Mouse (Mus musculus) embryonic facial prominence, embryonic 13.5 days (tissue): ENCODE data around the gene Ivd. TPM values are rescaled to one million over a fixed set of nuclear protein-coding genes. Genes with fewer than 3 reads are reported as not detected.

ENCODE experiments used
- ATAC-seq: fragments of 200-750 bp; cut with Nextera tagmentation; 2 replicates; pipeline ENCODE4 v1.8.0; 2017; ENCODE audit warnings: low read depth; ENCODE audit not compliant: insufficient number of reproducible peaks, insufficient read depth, low FRiP score, low TSS enrichment
- H3K27ac ChIP-seq: fragments of 300-500 bp; sonication (generic); 2 replicates; pipeline ENCODE4 v1.5.1; 2015; ENCODE audit warnings: moderate library complexity, mild to moderate bottlenecking, inconsistent platforms
- H3K27me3 ChIP-seq: fragments of 300-500 bp; sonication (generic); 2 replicates; pipeline ENCODE4 v1.6.1; 2015; ENCODE audit warnings: mild to moderate bottlenecking, inconsistent platforms
- H3K36me3 ChIP-seq: fragments of 300-500 bp; sonication (generic); 2 replicates; pipeline ENCODE4 v1.6.1; 2015; ENCODE audit warnings: mild to moderate bottlenecking, inconsistent platforms
- H3K4me1 ChIP-seq: fragments of 300-500 bp; sonication (generic); 2 replicates; pipeline ENCODE4 v1.6.1; 2015; ENCODE audit warnings: inconsistent platforms
- H3K4me2 ChIP-seq: fragments of 300-500 bp; sonication (generic); 2 replicates; pipeline ENCODE4 v1.6.1; 2015; ENCODE audit warnings: moderate library complexity, mild to moderate bottlenecking, inconsistent platforms
- H3K4me3 ChIP-seq: fragments of 300-500 bp; sonication (generic); 2 replicates; pipeline ENCODE4 v1.5.1; 2015; ENCODE audit warnings: mild to moderate bottlenecking, inconsistent platforms
- H3K9ac ChIP-seq: fragments of 300-500 bp; sonication (generic); 2 replicates; pipeline ENCODE4 v1.6.1; 2015; ENCODE audit warnings: mild to moderate bottlenecking, inconsistent platforms
- H3K9me3 ChIP-seq: fragments of 300-500 bp; sonication (generic); 2 replicates; pipeline ENCODE4 v1.6.1; 2016; ENCODE audit warnings: inconsistent platforms
- WGBS: fragments of 180-500 bp; shearing (Covaris S2); methylation state at CpG from one replicate; pipeline ENCODE4 v1.1.7; 2015; ENCODE audit warnings: mixed read lengths; 5-methylcytosine and 5-hydroxymethylcytosine counted together
- polyA plus RNA-seq: library from polyadenylated mRNA; unstranded; fragments of >200 nt; fragmentation: Nextera tagmentation; extraction: Ambion mirVana; gene quantifications from 2 replicates; pipeline ENCODE4 v1.2.1, GENCODE M21; 2015

Ivd gene
- polyA plus RNA-seq, 1 experiment from 2014 or later: 84.8 TPM

DNA sequence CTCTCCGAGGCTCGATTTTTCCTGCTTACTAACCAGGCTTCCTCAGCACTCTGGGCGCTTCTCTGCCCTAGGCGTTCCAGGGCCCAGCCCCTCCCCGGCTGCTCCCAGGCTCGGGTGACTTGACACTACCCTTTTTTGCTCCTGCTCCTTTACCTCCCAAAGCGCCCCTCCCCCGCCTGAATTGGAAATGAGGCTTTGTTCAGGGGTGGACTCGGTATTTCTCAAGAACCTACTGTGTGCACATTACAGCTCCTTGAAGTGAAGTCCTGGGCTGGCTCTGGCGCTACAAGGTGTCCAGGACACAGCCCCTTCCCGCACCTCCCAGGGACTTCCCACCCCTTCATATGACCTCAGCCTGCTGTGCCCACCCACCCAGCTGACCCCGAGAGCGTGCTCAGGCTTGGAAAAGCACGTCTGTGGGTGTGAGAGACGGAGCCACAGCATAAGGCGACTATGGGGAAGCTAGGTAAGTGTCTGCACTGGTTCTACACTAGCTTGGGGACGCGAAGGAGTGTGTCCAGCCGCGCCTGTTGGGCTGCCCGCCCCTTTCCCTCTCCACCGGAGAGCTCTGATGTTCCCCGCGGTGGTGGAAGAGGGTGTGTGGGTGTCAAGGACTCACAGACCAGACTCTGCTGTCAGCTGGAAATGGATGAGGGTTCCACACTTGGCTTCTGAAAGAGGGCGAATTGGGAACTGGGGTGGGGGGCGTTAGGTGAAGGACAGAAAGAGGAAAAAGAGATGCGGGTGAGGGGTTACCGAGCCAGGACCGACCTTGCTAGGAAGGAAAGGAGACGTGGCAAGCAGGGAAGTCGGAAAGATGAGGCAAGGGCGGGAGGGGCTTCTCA, 38.4 kb downstream of the Ivd start, which contains the start of gene Bahd1:
Gene Bahd1, plus strand, starts transcription at position 397 of the 845 bp plus-strand sequence.
- Histone ChIP-seq H3K27ac (no peak within 1 kb of the TSS), H3K4me2 (peak within 1 kb of the TSS; percentile 99), H3K27me3 (peaks cover 82% of the 10 kb centered on the region), H3K9ac (peak within 1 kb of the TSS; percentile 66), H3K4me1 (peaks cover 53% of the 10 kb centered on the region), H3K36me3 (no peaks in the 10 kb centered on the region), H3K4me3 (peak within 1 kb of the TSS; percentile 85), H3K9me3 (no peaks in the 10 kb centered on the region)
- no peak for ATAC-seq
- WGBS: under 1% methylated on average over 32 of the region's 32 CpGs

DNA sequence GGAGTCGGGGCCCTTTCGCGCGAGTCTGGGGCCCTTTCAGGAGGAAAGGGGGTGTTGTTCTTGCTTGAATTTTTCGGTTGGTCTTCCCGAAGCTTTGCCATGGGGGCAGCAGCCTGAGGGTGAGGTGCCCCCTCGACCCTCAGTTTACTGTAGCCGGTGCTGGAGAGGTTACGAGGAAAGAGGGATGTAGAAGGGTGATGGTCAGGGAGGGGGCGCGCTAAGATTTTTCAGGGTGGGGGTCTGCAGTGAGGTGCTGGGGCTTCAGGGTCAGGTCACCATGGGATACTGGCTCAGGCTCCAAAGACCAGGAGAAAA, 39.0 kb downstream of the Ivd start:
- Histone ChIP-seq H3K36me3 (no peaks in the 10 kb centered on the region), H3K4me3 (peak overlapping the region; percentile 85), H3K9me3 (no peaks in the 10 kb centered on the region), H3K9ac (peak overlapping the region; percentile 66), H3K4me1 (peaks cover 51% of the 10 kb centered on the region), H3K27me3 (peaks cover 77% of the 10 kb centered on the region), H3K4me2 (peak overlapping the region; percentile 99), H3K27ac (no peak overlapping the region)
- ATAC-seq: no peak
- WGBS: under 1% methylated on average over 11 of the region's 11 CpGs

DNA sequence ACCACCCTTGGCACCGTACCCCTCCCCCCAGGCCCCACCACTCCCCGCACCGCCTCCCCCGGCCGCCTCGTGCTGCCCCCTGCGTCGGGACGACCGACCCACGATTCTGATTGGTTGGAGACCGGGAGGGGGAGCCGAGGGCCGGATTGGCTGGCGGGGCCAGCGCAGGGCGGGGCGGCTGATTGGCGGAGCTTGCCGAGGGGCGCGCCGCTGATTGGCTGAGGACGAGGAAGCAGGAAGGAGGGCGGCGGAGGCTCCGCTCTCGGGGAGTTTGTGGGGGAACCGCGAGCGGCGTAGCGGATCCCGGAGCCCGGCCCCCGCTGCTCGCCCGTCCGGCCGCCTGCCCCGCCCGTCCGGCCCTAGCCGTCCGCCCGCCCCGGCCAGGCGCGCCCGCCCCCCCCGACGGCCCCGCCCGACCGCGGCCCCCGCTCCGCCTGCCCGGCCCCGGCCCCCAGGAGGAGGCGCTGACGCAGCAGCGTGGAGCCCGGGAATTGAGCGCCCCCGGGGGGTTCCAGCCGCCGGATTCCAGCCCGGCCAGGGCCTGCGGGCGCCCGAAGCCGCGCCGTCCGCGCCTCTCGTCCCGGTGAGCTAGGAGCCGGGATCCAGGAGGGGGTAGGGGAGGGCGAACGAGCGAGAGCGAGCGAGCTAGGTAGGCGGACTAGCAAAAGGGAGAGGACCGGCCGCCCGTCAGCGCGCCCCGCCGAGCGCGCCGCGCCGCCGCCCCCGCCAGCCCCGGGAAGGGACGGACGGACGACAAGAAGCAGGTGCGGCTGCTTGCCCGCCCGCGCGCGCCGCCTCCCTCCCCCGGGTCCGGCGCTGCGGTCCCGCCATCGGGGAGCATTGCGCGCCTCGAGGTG, 39.6 kb downstream of the Ivd start:
- Histone ChIP-seq H3K27me3 (peaks cover 70% of the 10 kb centered on the region), H3K27ac (peak overlapping the region; percentile 44), H3K9ac (peak overlapping the region; percentile 83), H3K4me1 (peaks cover 45% of the 10 kb centered on the region), H3K4me3 (peak overlapping the region; percentile 85), H3K36me3 (no peaks in the 10 kb centered on the region), H3K4me2 (peak overlapping the region; percentile 99), H3K9me3 (no peaks in the 10 kb centered on the region)
- whole genome bisulfite sequencing: under 1% methylated on average over 80 of the region's 120 CpGs
- ATAC-seq: peak; percentile 91

DNA sequence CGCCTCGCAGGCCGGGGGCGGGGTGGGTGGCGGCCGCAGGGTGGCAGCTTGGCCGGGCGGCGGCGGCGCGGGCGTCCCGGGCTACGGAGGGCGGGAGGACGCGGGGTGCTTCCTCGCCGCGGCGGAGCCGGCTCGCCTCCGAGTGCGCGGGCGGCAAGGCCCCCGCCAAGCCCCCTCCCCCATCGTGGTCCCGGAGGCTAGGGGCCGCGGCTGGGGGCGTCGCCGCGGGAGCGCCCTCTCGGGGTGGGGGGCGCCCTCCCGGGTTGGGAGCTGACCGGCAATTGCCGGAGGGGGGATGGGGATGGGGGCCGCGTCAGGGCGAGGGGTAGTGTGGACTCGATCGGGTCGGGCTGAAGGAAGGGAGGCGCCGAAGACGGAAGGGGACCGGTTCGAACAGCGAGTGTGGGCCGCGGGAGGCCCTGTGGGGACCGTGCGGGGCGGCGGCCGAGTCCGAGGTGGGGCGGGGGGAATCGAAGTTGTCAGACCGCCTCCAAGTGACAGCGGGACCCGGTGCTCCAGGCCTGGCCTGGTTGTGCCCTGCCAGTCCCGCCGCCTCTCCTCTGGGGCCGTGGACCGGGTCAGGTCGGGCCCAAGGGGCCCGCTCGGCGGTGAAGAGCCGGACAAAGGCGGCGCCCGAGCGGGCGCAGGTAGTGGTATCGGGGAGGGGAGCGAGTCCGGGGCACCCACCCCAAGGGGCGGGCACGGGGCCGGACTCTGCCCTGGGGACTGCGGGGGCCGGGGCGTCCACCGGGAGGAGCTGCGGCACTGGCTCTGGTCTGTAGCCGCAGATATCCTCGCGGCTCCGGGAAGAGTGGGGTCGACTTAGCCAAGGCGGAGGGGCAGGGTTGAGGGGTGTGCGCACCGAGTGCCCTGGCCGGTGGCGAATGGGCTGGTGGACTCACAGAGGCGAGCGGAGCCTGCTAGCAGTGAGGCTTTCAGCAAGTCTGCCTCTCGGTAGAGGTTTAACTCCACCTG, 40.6 kb downstream of the Ivd start:
- no peak for ATAC-seq
- H3K4me1 ChIP-seq: peaks cover 36% of the 10 kb centered on the region
- under 1% methylated on average over 101 of the region's 106 CpGs for WGBS
- peak overlapping the region; percentile 99 for H3K4me2 ChIP-seq
- no peaks in the 10 kb centered on the region for H3K36me3 ChIP-seq
- H3K9me3 ChIP-seq: no peaks in the 10 kb centered on the region
- peaks cover 61% of the 10 kb centered on the region for H3K27me3 ChIP-seq
- H3K27ac ChIP-seq: peak overlapping the region; percentile 44; the same call in 1 of the 2 replicates
- peak overlapping the region; percentile 83 for H3K9ac ChIP-seq
- H3K4me3 ChIP-seq: peak overlapping the region; percentile 85

DNA sequence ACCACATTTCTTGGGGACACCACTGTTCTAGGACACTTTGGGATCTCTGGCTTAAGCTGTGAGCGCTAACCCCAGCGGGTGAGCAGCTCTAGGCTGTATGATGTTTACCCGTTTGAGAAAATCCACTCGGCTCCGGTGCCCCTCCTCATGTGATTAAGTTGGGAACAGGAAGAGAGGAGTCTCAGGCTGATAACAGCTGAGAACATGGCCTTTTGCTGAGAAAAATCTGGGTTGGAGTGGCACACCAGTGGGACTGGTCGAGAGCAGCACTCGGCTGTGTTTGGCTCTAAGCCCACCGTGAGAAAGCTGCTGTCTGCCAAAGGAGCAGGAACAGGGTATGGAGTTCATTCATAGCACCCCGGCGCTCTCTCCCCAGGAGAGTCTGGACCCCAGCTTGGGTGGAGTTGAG, 41.6 kb downstream of the Ivd start:
- H3K9me3 ChIP-seq: no peaks in the 10 kb centered on the region
- H3K4me2 ChIP-seq: peak overlapping the region; percentile 99
- H3K36me3 ChIP-seq: no peaks in the 10 kb centered on the region
- H3K27me3 ChIP-seq: peaks cover 51% of the 10 kb centered on the region
- ATAC-seq: no peak
- peak overlapping the region; percentile 51; the same call in 1 of the 2 replicates for H3K9ac ChIP-seq
- H3K4me3 ChIP-seq: peak overlapping the region; percentile 85
- no peak overlapping the region for H3K27ac ChIP-seq
- H3K4me1 ChIP-seq: peaks cover 30% of the 10 kb centered on the region
- 9% methylated on average over 10 of the region's 10 CpGs for WGBS

DNA sequence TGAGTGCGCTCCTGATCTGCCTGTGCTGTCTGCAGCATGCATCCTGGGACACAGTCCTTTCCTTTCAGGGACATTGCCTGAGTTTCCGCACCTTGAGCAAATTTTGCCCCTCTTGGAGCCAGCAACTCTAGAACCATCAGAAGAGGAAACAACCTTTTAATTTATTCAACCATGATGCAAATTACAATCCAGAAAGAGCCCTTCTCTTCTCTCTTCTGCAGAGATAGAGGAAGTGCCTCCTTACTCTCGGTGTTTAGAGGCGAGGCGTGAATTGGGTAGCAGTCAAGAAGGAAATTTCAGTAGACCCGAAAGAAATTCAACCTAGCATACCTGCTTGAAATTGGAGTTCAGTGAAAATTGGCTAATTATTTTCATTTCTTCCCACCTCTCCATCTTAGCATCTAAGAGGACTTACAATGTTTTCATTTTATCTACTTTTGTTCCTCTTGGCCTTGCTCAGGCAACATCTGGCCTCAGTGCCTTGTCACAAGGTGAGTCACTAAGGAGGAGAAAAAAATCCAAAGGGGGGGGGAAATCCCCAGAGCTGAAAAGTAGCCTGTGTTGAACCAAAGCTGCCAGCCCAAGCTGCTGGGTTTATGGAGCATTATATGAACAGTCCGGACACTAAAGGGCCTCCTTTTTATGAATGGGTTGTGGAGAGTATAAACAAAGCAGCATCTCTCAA, 43.8 kb downstream of the Ivd start:
- Histone ChIP-seq H3K36me3 (no peaks in the 10 kb centered on the region), H3K27ac (no peak overlapping the region), H3K27me3 (peaks cover 29% of the 10 kb centered on the region), H3K4me3 (no peak overlapping the region), H3K9me3 (no peaks in the 10 kb centered on the region), H3K9ac (no peak overlapping the region), H3K4me1 (peaks cover 22% of the 10 kb centered on the region), H3K4me2 (no peak overlapping the region)
- WGBS: 88% methylated on average over 7 of the region's 7 CpGs
- ATAC-seq: no peak

DNA sequence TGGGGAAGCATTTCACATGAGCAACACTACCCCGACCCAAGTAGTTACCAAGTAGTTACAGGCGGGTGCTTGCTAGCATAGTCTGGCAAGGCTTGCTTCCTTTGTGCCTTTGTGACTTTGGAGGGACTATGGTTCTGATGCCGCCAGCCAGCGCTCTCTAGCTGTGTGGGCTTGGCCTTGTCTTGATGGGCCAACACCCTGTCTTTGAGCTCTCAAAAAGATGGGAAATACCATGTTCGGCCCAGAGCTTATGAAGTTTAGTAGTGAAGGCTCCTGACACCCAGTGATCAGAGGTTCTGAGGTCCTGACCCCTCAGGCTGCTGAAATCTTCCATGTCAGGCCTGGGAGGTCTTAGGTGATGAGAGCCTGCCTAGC, 44.4 kb downstream of the Ivd start:
- no peak overlapping the region for H3K4me3 ChIP-seq
- no peaks in the 10 kb centered on the region for H3K36me3 ChIP-seq
- peaks cover 25% of the 10 kb centered on the region for H3K27me3 ChIP-seq
- 85% methylated on average over 5 of the region's 5 CpGs for WGBS
- H3K4me2 ChIP-seq: no peak overlapping the region
- no peak overlapping the region for H3K9ac ChIP-seq
- no peaks in the 10 kb centered on the region for H3K9me3 ChIP-seq
- ATAC-seq: no peak
- no peak overlapping the region for H3K27ac ChIP-seq
- peaks cover 19% of the 10 kb centered on the region for H3K4me1 ChIP-seq

DNA sequence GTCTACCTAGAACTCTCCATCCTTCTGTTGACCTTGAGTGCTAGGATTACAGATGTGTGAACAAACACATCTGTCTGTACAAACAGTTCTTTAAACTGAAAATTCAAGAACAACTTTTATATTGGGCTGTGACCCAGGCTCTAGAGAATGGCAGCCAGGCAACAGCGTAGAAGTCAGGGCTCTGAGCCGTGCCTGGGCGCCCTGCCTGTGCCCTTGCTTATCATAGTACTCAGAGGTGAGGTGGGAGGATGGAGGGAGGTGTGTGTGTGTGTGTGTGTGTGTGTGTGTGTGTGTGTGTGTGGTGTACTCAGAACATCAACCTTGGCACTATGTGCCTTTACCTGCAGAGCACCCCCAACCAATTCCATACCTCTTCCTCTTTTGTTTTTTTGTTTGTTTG, 46.0 kb downstream of the Ivd start:
- no peak overlapping the region for H3K27ac ChIP-seq
- no peak overlapping the region for H3K4me2 ChIP-seq
- H3K9me3 ChIP-seq: no peaks in the 10 kb centered on the region
- peaks cover 17% of the 10 kb centered on the region for H3K4me1 ChIP-seq
- H3K9ac ChIP-seq: no peak overlapping the region
- no peak overlapping the region for H3K4me3 ChIP-seq
- ATAC-seq: no peak
- 92% methylated on average over 3 of the region's 3 CpGs for WGBS
- peaks cover 20% of the 10 kb centered on the region for H3K27me3 ChIP-seq
- no peaks in the 10 kb centered on the region for H3K36me3 ChIP-seq

DNA sequence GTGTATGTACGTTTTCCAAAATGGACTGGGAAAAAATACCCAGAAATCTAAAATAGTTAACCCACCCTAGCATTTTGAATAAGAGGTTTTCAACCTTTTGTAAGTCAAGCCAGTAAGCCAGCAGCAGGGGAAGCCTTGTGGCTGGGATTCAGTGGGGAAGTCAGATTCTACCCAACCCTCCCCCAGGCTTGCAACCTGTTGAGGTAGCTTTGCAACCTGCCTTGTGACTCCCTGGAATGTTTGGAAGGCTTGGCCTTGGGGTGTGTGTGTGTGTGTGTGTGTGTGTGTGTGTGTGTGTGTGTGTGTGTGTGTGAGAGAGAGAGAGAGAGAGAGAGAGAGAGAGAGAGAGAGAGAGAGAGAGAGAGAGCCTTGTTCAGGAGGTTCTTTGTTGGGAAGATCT, 47.4 kb downstream of the Ivd start:
- ATAC-seq: no peak
- no peak overlapping the region for H3K9ac ChIP-seq
- no peak overlapping the region for H3K4me2 ChIP-seq
- no peaks in the 10 kb centered on the region for H3K36me3 ChIP-seq
- no peak overlapping the region for H3K4me3 ChIP-seq
- peaks cover 7% of the 10 kb centered on the region for H3K27me3 ChIP-seq
- peaks cover 17% of the 10 kb centered on the region for H3K4me1 ChIP-seq
- H3K27ac ChIP-seq: no peak overlapping the region
- H3K9me3 ChIP-seq: no peaks in the 10 kb centered on the region
- WGBS: 55% methylated on average over 1 of the region's 1 CpGs

DNA sequence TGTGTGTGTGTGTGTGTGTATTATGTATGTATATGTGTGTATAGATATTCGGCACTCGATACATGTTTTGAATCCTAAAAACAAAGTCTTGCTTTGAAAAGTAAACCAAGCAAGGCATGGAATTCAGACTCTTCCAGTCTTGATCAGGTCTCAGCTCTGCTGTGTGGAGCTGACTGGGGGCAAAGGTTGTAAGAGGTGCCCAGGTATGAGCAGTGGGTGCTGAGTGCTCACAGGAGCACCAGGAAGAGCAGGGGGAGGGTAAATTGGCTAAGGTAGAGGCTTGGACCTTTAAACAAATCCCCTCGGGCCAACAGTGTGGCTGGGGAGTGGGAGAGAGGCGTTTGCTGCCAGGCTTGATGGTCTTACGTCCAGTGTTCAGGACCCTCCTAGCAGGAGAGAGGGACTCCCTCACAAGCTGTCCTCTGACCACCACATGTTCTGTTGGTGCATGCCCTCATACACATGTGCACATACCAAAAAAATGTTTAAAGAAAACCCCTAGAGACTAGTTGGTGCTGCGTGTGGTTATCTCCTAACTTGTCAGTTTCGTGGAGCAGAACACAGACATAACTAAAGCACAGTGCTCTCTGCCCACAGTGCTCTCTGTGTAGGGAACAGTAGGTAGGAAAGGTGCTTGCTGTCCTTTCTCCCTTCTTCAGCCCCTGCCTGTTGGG, 49.0 kb downstream of the Ivd start:
- Histone ChIP-seq H3K36me3 (0 out of 2 replicates have a peak, but pooled peaks cover under 1% of the 10 kb centered on the region), H3K27ac (no peak overlapping the region), H3K4me1 (peaks cover 21% of the 10 kb centered on the region), H3K4me2 (no peak overlapping the region), H3K27me3 (no peaks in the 10 kb centered on the region), H3K9ac (no peak overlapping the region), H3K4me3 (no peak overlapping the region), H3K9me3 (no peaks in the 10 kb centered on the region)
- WGBS: 60% methylated on average over 7 of the region's 7 CpGs
- no peak for ATAC-seq
